Mouse (Mus musculus): Measurements from ENCODE around the gene Anks1b. TPM values are rescaled to one million over a fixed set of nuclear protein-coding genes. Genes with fewer than 3 reads are reported as not detected.

The Anks1b gene
- total and polyA plus RNA-seq, 3 experiments, result not detected

GRCm38 (mm10) chr10:90329781-90330180 lies 456.5 kb downstream of the Anks1b start:
- H3K4me1 ChIP-seq (ENCODE audit: control insufficient read depth in 1 of 2, insufficient read depth in 2 of 2, low read length in 2 of 2), result no peaks in the 10 kb centered on the region

GRCm38 (mm10) chr10:90345394-90345793 lies 472.1 kb downstream of the Anks1b start:
- H3K4me1 ChIP-seq (ENCODE audit: control insufficient read depth in 1 of 2, insufficient read depth in 2 of 2, low read length in 2 of 2), result no peaks in the 10 kb centered on the region
- no peaks in the 10 kb centered on the region for H3K9me3 ChIP-seq (replicated peaks; ENCODE audit: insufficient read depth, low read length)
- H3K79me2 ChIP-seq (ENCODE audit: control insufficient read depth, insufficient read depth, low read length, poor library complexity), result no peaks in the 10 kb centered on the region
- no peak overlapping the region for H3K4me3 ChIP-seq (ENCODE audit: control insufficient read depth in 1 of 2, insufficient read depth in 1 of 2, low read depth in 2 of 2, low read length in 2 of 2)
- H3K27ac ChIP-seq (ENCODE audit: control insufficient read depth, low read depth, low read length), result no peak overlapping the region
- no peak overlapping the region for H3K9ac ChIP-seq (ENCODE audit: control insufficient read depth, low read depth, low read length, poor library complexity, severe bottlenecking)
- no peaks in the 10 kb centered on the region for H3K36me3 ChIP-seq (ENCODE audit: control insufficient read depth in 1 of 2, insufficient read depth in 2 of 2, low read length in 2 of 2)
- TF ChIP-seq MEF2A (IDR thresholded peaks at IDR 0.05; ENCODE audit: extremely low read depth, insufficient replicate concordance, low read depth, low read length, poor library complexity, severe bottlenecking) (no peak), ZKSCAN1 (IDR thresholded peaks at IDR 0.05; ENCODE audit: low read depth, low read length) (no peak)
- DNase-seq (ENCODE audit: low read depth, low spot score), result no peak
- no peaks in the 10 kb centered on the region for H3K27me3 ChIP-seq (ENCODE audit: control insufficient read depth in 1 of 2, insufficient read depth in 2 of 2, low read length in 2 of 2)

More at GRCm38 (mm10) chr10:90329781-90330180, 456.5 kb downstream of the Anks1b start:
- Histone ChIP-seq H3K36me3 (ENCODE audit: control insufficient read depth in 1 of 2, insufficient read depth in 2 of 2, low read length in 2 of 2) (no peaks in the 10 kb centered on the region), H3K4me3 (ENCODE audit: control insufficient read depth in 1 of 2, insufficient read depth in 1 of 2, low read depth in 2 of 2, low read length in 2 of 2) (no peak overlapping the region), H3K9me3 (replicated peaks; ENCODE audit: insufficient read depth, low read length) (no peaks in the 10 kb centered on the region), H3K9ac (ENCODE audit: control insufficient read depth, low read depth, low read length, poor library complexity, severe bottlenecking) (no peak overlapping the region), H3K27ac (ENCODE audit: control insufficient read depth, low read depth, low read length) (no peak overlapping the region), H3K27me3 (ENCODE audit: control insufficient read depth in 1 of 2, insufficient read depth in 2 of 2, low read length in 2 of 2) (no peaks in the 10 kb centered on the region), H3K79me2 (ENCODE audit: control insufficient read depth, insufficient read depth, low read length, poor library complexity) (no peaks in the 10 kb centered on the region)
- no peak for TF ChIP-seq CHD2 (IDR thresholded peaks at IDR 0.05; ENCODE audit: low read length)
- no peak for TF ChIP-seq HCFC1 (IDR thresholded peaks at IDR 0.05; ENCODE audit: low read depth, low read length)
- TF ChIP-seq E2F4 (IDR thresholded peaks at IDR 0.05; ENCODE audit: borderline replicate concordance, low read depth, low read length), result no peak
- no peak for TF ChIP-seq KAT2A (conservative IDR thresholded peaks at IDR 0.05; ENCODE audit: low read depth, low read length)
- TF ChIP-seq MEF2A (IDR thresholded peaks at IDR 0.05; ENCODE audit: extremely low read depth, insufficient replicate concordance, low read depth, low read length, poor library complexity, severe bottlenecking), result no peak
- no peak for TF ChIP-seq SIN3A (IDR thresholded peaks at IDR 0.05; ENCODE audit: low read length)
- no peak for TF ChIP-seq MXI1 (IDR thresholded peaks at IDR 0.05; ENCODE audit: low read depth, low read length)
- TF ChIP-seq MAFK (IDR thresholded peaks at IDR 0.05; ENCODE audit: borderline replicate concordance, low read depth, low read length), result no peak
- no peak for DNase-seq (ENCODE audit: low read depth, low spot score)

- no peak overlapping the region for H3K27ac ChIP-seq (ENCODE audit: control insufficient read depth, low read depth, low read length)
- no peak for TF ChIP-seq MAZ (IDR thresholded peaks at IDR 0.05; ENCODE audit: low read depth, low read length)
- no peak for TF ChIP-seq CHD1 (IDR thresholded peaks at IDR 0.05; ENCODE audit: low read depth, low read length)
- TF ChIP-seq UBTF (IDR thresholded peaks at IDR 0.05; ENCODE audit: borderline replicate concordance, insufficient read depth, low read depth, low read length), result no peak
- no peak for TF ChIP-seq GABPA (IDR thresholded peaks at IDR 0.05; ENCODE audit: low read depth, low read length)
- TF ChIP-seq E2F4 (IDR thresholded peaks at IDR 0.05; ENCODE audit: borderline replicate concordance, low read depth, low read length), result no peak
- no peak for TF ChIP-seq RAD21 (IDR thresholded peaks at IDR 0.05; ENCODE audit: low read depth, low read length)
- no peak for TF ChIP-seq RCOR1 (IDR thresholded peaks at IDR 0.05; ENCODE audit: low read depth, low read length)
- TF ChIP-seq TCF12 (IDR thresholded peaks at IDR 0.05; ENCODE audit: low read depth, low read length), result no peak
- no peak for TF ChIP-seq TAL1 (IDR thresholded peaks at IDR 0.05; ENCODE audit: low read length)
- no peak for TF ChIP-seq ZC3H11A (IDR thresholded peaks at IDR 0.05; ENCODE audit: low read depth, low read length)
- no peak for TF ChIP-seq NELFE (IDR thresholded peaks at IDR 0.05; ENCODE audit: low read depth, low read length)
- TF ChIP-seq POLR2A (IDR thresholded peaks at IDR 0.05; ENCODE audit: control insufficient read depth in 1 of 2, insufficient read depth in 1 of 2, low read depth in 1 of 2, low read length in 2 of 2, poor library complexity in 1 of 2), result no peak
- TF ChIP-seq MEF2A (IDR thresholded peaks at IDR 0.05; ENCODE audit: extremely low read depth, insufficient replicate concordance, low read depth, low read length, poor library complexity, severe bottlenecking), result no peak
- no peak for TF ChIP-seq ZKSCAN1 (IDR thresholded peaks at IDR 0.05; ENCODE audit: low read depth, low read length)
- no peak for TF ChIP-seq BHLHE40 (IDR thresholded peaks at IDR 0.05; ENCODE audit: borderline replicate concordance, low read depth, low read length)
- no peak for TF ChIP-seq GATA1 (IDR thresholded peaks at IDR 0.05; ENCODE audit: low read depth, low read length)
- no peaks in the 10 kb centered on the region for H3K9me3 ChIP-seq (replicated peaks; ENCODE audit: insufficient read depth, low read length)
- H3K36me3 ChIP-seq (ENCODE audit: control insufficient read depth in 1 of 2, insufficient read depth in 2 of 2, low read length in 2 of 2), result no peaks in the 10 kb centered on the region
- no peaks in the 10 kb centered on the region for H3K79me2 ChIP-seq (ENCODE audit: control insufficient read depth, insufficient read depth, low read length, poor library complexity)
- H3K9ac ChIP-seq (ENCODE audit: control insufficient read depth, low read depth, low read length, poor library complexity, severe bottlenecking), result no peak overlapping the region
- H3K4me3 ChIP-seq (ENCODE audit: control insufficient read depth in 1 of 2, insufficient read depth in 1 of 2, low read depth in 2 of 2, low read length in 2 of 2), result no peak overlapping the region
- DNase-seq (ENCODE audit: low read depth, low spot score), result no peak
- no peaks in the 10 kb centered on the region for H3K27me3 ChIP-seq (ENCODE audit: control insufficient read depth in 1 of 2, insufficient read depth in 2 of 2, low read length in 2 of 2)
- H3K4me1 ChIP-seq (ENCODE audit: control insufficient read depth in 1 of 2, insufficient read depth in 2 of 2, low read length in 2 of 2), result no peaks in the 10 kb centered on the region
Observed at GRCm38 (mm10) chr10:90356258-90356657, 482.9 kb downstream of the Anks1b start.
